20 mouse cellular contexts compared by ENCODE assay signal in the genomic region with DNA sequence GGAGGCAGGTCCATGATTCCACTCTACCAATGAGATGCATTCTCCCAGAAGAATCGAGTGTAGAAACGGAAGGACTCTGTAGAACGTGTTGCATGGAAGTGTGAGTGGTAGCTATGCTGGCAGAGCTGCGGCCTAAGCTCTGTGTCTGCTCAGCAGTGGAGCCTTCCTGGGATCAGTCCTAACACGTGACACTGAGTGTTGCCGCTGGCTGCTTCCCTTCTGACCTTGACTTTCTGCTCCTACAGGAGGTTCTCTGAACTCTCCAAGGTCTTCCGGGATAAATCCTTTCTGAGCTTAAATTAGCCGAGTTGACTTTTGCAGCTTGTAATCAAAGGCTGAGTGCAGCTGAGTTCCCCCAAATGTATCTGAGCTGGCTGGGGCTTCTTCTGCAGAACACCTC. TPM values are rescaled to one million over a fixed set of nuclear protein-coding genes. Genes with fewer than 3 reads are reported as not detected.
DNase-seq lines count a peak whose midpoint lies in the region; ATAC-seq and TF ChIP-seq lines count a peak whose summit lies in the region.
"Had no signal": no experiment of that assay in that cellular context is flagged by ENCODE, and none has a peak within 500 bp of the region (broad histone marks: within the 10 kb centered on the region; RNA-seq: fewer than 3 reads in every experiment).

No protein-coding gene starts in this region.

- no peak for TF ChIP-seq POLR2A in testis, adult 2 months (IDR thresholded peaks at IDR 0.05; ENCODE audit: control insufficient read depth, low read depth, low read length)

- 0 out of 2 replicates have a peak, but pooled peaks cover 3% of the 10 kb centered on the region for H3K9me3 ChIP-seq in heart, embryonic 13.5 days
- no peaks in the 10 kb centered on the region for H3K9me3 ChIP-seq in forebrain, embryonic 11.5 days (ENCODE audit: control insufficient read depth, low read length)
- H3K9me3 ChIP-seq in hindbrain, embryonic 13.5 days: no peaks in the 10 kb centered on the region
- H3K9me3 ChIP-seq: embryonic facial prominence, embryonic 12.5 days; kidney, embryonic 15.5 days; midbrain, embryonic 12.5 days; neural tube, embryonic 15.5 days had no signal

- TF ChIP-seq CTCF in testis, adult 2 months (IDR thresholded peaks at IDR 0.05; ENCODE audit: control insufficient read depth, insufficient read depth, insufficient replicate concordance, low read depth, low read length): no peak

- H3K27ac ChIP-seq in testis, adult 2 months (ENCODE audit: control insufficient read depth, insufficient read depth, low read depth, low read length): peak overlapping the region; percentile 5; the same call in 1 of the 2 replicates
- H3K27ac ChIP-seq in heart, embryonic 13.5 days (replicated peaks): peak overlapping the region; percentile 60
- H3K27ac ChIP-seq in forebrain, embryonic 11.5 days (ENCODE audit: low read depth, low read length): no peak overlapping the region
- no peak overlapping the region for H3K27ac ChIP-seq in hindbrain, embryonic 13.5 days
- H3K27ac ChIP-seq: embryonic facial prominence, embryonic 12.5 days; kidney, embryonic 15.5 days; midbrain, embryonic 12.5 days; neural tube, embryonic 15.5 days had no signal

- no peaks in the 10 kb centered on the region for H3K36me3 ChIP-seq in testis, adult 2 months (ENCODE audit: control insufficient read depth, insufficient read depth, low read length)
- no peaks in the 10 kb centered on the region for H3K36me3 ChIP-seq in heart, embryonic 13.5 days
- H3K36me3 ChIP-seq in forebrain, embryonic 11.5 days (ENCODE audit: control insufficient read depth, insufficient read depth, low read length): no peaks in the 10 kb centered on the region
- no peaks in the 10 kb centered on the region for H3K36me3 ChIP-seq in hindbrain, embryonic 13.5 days
- H3K36me3 ChIP-seq: embryonic facial prominence, embryonic 12.5 days; kidney, embryonic 15.5 days; midbrain, embryonic 12.5 days; neural tube, embryonic 15.5 days had no signal

- DNase-seq in heart, adult 11 months: peak; percentile 93
- no peak for DNase-seq in heart, postnatal 25 days (ENCODE audit: low spot score)
- no peak for DNase-seq in testis, postnatal 10 days (ENCODE audit: low spot score)
- no peak for DNase-seq in layer of hippocampus, postnatal 25 days (ENCODE audit: extremely low spot score in 1 of 2, low spot score in 1 of 2)
- no peak for DNase-seq in forebrain, embryonic 11.5 days (ENCODE audit: low spot score)
- DNase-seq: cerebellum, adult 18-20 months; left cerebral cortex, postnatal 4 days; lung, adult 18-20 months; retina, postnatal 1 day; thymus, adult 18-20 months had no signal

- 62% methylated on average over 8 of the region's 8 CpGs for WGBS in heart, embryonic 13.5 days
- 91% methylated on average over 8 of the region's 8 CpGs for WGBS in forebrain, embryonic 11.5 days
- 93% methylated on average over 8 of the region's 8 CpGs for WGBS in hindbrain, embryonic 13.5 days

- no peak overlapping the region for H3K4me2 ChIP-seq in heart, embryonic 13.5 days
- H3K4me2 ChIP-seq in forebrain, embryonic 11.5 days (ENCODE audit: low read depth, low read length, severe bottlenecking): no peak overlapping the region
- H3K4me2 ChIP-seq in hindbrain, embryonic 13.5 days: no peak overlapping the region
- H3K4me2 ChIP-seq: embryonic facial prominence, embryonic 12.5 days; kidney, embryonic 15.5 days; midbrain, embryonic 12.5 days; neural tube, embryonic 15.5 days had no signal

- no peak overlapping the region for H3K9ac ChIP-seq in heart, embryonic 13.5 days
- no peak overlapping the region for H3K9ac ChIP-seq in forebrain, embryonic 11.5 days (ENCODE audit: low read length)
- no peak overlapping the region for H3K9ac ChIP-seq in hindbrain, embryonic 13.5 days
- H3K9ac ChIP-seq: embryonic facial prominence, embryonic 12.5 days; kidney, embryonic 15.5 days; midbrain, embryonic 12.5 days; neural tube, embryonic 15.5 days had no signal

- intact Hi-C loops in heart, postnatal 25 days (cut with DNase I): no loop called here

- no peaks in the 10 kb centered on the region; the same call in 1 of the 2 replicates for H3K4me1 ChIP-seq in testis, adult 2 months (ENCODE audit: control insufficient read depth, insufficient read depth, low read length)
- H3K4me1 ChIP-seq in heart, embryonic 13.5 days: peaks cover 73% of the 10 kb centered on the region
- no peaks in the 10 kb centered on the region for H3K4me1 ChIP-seq in forebrain, embryonic 11.5 days (replicated peaks; ENCODE audit: control insufficient read depth, insufficient read depth, low read length)
- H3K4me1 ChIP-seq in hindbrain, embryonic 13.5 days (replicated peaks): no peaks in the 10 kb centered on the region
- H3K4me1 ChIP-seq: embryonic facial prominence, embryonic 12.5 days; kidney, embryonic 15.5 days; midbrain, embryonic 12.5 days; neural tube, embryonic 15.5 days had no signal

- H3K27me3 ChIP-seq in testis, adult 2 months (ENCODE audit: control insufficient read depth, insufficient read depth, low read length): no peaks in the 10 kb centered on the region
- no peaks in the 10 kb centered on the region for H3K27me3 ChIP-seq in heart, embryonic 13.5 days (replicated peaks)
- no peaks in the 10 kb centered on the region for H3K27me3 ChIP-seq in forebrain, embryonic 11.5 days (ENCODE audit: control insufficient read depth, insufficient read depth, low read length)
- no peaks in the 10 kb centered on the region for H3K27me3 ChIP-seq in hindbrain, embryonic 13.5 days
- H3K27me3 ChIP-seq: kidney, embryonic 15.5 days; midbrain, embryonic 12.5 days; neural tube, embryonic 15.5 days had no signal

- H3K4me3 ChIP-seq in testis, adult 2 months (ENCODE audit: control insufficient read depth, low read depth, low read length): no peak overlapping the region
- no peak overlapping the region for H3K4me3 ChIP-seq in heart, embryonic 13.5 days
- no peak overlapping the region for H3K4me3 ChIP-seq in forebrain, embryonic 11.5 days (ENCODE audit: low read depth, low read length)
- no peak overlapping the region for H3K4me3 ChIP-seq in hindbrain, embryonic 13.5 days
- H3K4me3 ChIP-seq: embryonic facial prominence, embryonic 12.5 days; kidney, embryonic 15.5 days; midbrain, embryonic 12.5 days; neural tube, embryonic 15.5 days had no signal

- ATAC-seq in heart, embryonic 13.5 days (ENCODE audit: extremely low read depth, insufficient number of reproducible peaks, low FRiP score, low TSS enrichment): no peak
- no peak for ATAC-seq in forebrain, embryonic 11.5 days (replicated peaks; ENCODE audit: low FRiP score)
- ATAC-seq in hindbrain, embryonic 13.5 days (ENCODE audit: low FRiP score): no peak

RNA-seq across cellular contexts. Expression of a gene that starts 13.6 kb away (rescaled TPM):
- total RNA-seq in heart, postnatal 25 days (2021): 100 to 1,000 TPM; 250 to 251 TPM
- 0.77 and 0.95 TPM in 2 replicates for polyA plus RNA-seq in testis, adult 2 months (2012; rRNA removed)
- polyA plus RNA-seq in heart, embryonic 13.5 days (2015; fragmentation: Nextera tagmentation; extraction: Ambion mirVana): 28.9 and 29.1 TPM in 2 replicates
- total RNA-seq in layer of hippocampus, postnatal 25 days (2021): 10 to 100 TPM in 1 of 2 experiments, 1 to 10 TPM in 1; 9.3 to 11.1 TPM
- polyA plus RNA-seq in forebrain, embryonic 11.5 days (2014; fragmentation: Nextera tagmentation; extraction: Ambion mirVana): 0.20 and 0.24 TPM in 2 replicates
- polyA plus RNA-seq in hindbrain, embryonic 13.5 days (2015; fragmentation: Nextera tagmentation; extraction: Ambion mirVana): 4.3 and 4.5 TPM in 2 replicates
- total RNA-seq: common myeloid progenitor, adult 5-6 weeks had no signal

RNA-seq across cellular contexts. Expression of a gene that starts 28.7 kb away (rescaled TPM):
- not detected for total RNA-seq in heart, postnatal 25 days (2021)
- 95.4 and 97.7 TPM in 2 replicates for polyA plus RNA-seq in testis, adult 2 months (2012; rRNA removed)
- not detected in 2 replicates for polyA plus RNA-seq in heart, embryonic 13.5 days (2015; fragmentation: Nextera tagmentation; extraction: Ambion mirVana)
- not detected for total RNA-seq in layer of hippocampus, postnatal 25 days (2021)
- polyA plus RNA-seq in forebrain, embryonic 11.5 days (2014; fragmentation: Nextera tagmentation; extraction: Ambion mirVana): not detected in 2 replicates
- polyA plus RNA-seq in hindbrain, embryonic 13.5 days (2015; fragmentation: Nextera tagmentation; extraction: Ambion mirVana): not detected in 2 replicates
- total RNA-seq: common myeloid progenitor, adult 5-6 weeks; gastrocnemius, adult 8-10 months; left cerebral cortex, postnatal 4 days; liver, adult 2 months had no signal
- polyA plus RNA-seq: embryonic facial prominence, embryonic 12.5 days; kidney, embryonic 15.5 days; liver, adult 2 months; midbrain, embryonic 12.5 days; neural tube, embryonic 15.5 days had no signal

Comparison
In these comparisons a context has a peak if more than half of its experiments do, and no peak if none do; other contexts are left out.
1. H3K27ac ChIP-seq: peak in testis, adult 2 months (single experiment) and heart, embryonic 13.5 days (single experiment); none in forebrain, embryonic 11.5 days (single experiment) and hindbrain, embryonic 13.5 days (single experiment).
2. RNA of a gene that starts 28.7 kb away (polyA plus RNA-seq): 95.4 to 97.7 TPM in testis, adult 2 months; not detected in heart, embryonic 13.5 days, not detected in forebrain, embryonic 11.5 days and not detected in hindbrain, embryonic 13.5 days; every median in the first group is over 10 times any median in the second.